Mouse (Mus musculus) brain, embryonic 14.5 days (tissue): ENCODE data around the gene Tuba4a. TPM values are rescaled to one million over a fixed set of nuclear protein-coding genes. Genes with fewer than 3 reads are reported as not detected.
A peak's percentile ranks its signal among the peaks of the same experiment; 100 is the strongest.

Experiments
- DNase-seq: peaks from one replicate; pipeline ENCODE4 v3.0.0-alpha.2; 2011; ENCODE audit warnings: low read depth
- CTCF ChIP-seq: fragments of 200-500 bp; IDR thresholded peaks from 2 replicates; pipeline ENCODE4 v1.5.1; 2012; ENCODE audit warnings: inconsistent platforms, mild to moderate bottlenecking, moderate library complexity, borderline replicate concordance; ENCODE audit not compliant: insufficient read depth, insufficient read length; ENCODE audit errors: extremely low read depth
- POLR2A ChIP-seq: fragments of 200-500 bp; IDR thresholded peaks from 2 replicates; pipeline ENCODE4 v1.6.1; 2012; ENCODE audit warnings: mild to moderate bottlenecking, inconsistent platforms, borderline replicate concordance; ENCODE audit not compliant: poor library complexity, insufficient read depth, insufficient read length, severe bottlenecking; ENCODE audit errors: extremely low read depth
- polyA plus RNA-seq: library from polyadenylated mRNA; depleted of rRNA; stranded (reverse); fragments of >200 nt; gene quantifications from 2 replicates; pipeline ENCODE4 v1.2.3, GENCODE M21; 2012

Gene Tuba4a
- polyA plus RNA-seq, 1 experiment, result 7.9 TPM

- no peak for DNase-seq
- TF ChIP-seq CTCF (no peak), POLR2A (no peak)
Measured at GRCm38 (mm10) chr1:75214886-75215285, 4.8 kb downstream of the Tuba4a start.

DNA sequence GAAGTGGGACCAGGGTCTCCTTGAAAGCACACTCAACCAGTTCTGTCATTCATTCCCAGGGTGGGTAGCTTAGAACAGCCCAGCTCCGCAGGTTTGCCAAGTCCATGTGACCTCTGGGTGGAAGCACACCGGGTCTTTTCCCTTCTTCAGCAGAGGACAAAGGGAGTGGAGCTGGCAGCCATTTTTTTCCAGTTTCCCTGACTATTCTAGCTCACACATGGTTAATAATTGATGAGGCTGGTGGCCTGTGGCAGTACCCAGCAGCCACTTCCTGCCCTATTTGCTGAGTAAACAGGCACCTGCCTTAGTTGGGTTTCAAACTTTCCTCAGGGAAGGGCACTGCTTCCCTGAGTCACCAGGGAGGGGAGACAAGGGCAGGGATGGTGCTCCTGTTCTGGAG, 5.2 kb downstream of the Tuba4a start:
- TF ChIP-seq CTCF (no peak), POLR2A (no peak)
- DNase-seq, result no peak

DNA sequence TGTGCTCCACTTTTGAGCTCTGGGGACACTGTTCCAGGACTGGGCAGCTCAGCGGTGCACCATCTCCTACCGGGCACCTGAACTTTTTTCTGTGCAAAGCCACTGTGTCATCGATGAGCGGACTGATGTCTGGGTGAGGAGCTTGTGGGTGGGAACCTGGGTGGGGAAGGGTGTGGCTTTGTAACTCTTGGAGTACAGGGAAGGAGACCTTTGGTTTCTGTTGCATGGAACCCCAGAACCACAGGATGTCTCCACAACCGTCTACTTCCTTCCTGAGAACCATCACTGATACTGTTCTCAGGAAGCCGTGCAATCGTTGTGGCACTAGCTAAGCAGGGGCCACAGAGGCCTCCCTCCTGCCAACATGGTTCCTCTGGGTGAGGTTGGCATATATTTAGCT, 6.6 kb downstream of the Tuba4a start:
- TF ChIP-seq CTCF, result no peak
- TF ChIP-seq POLR2A, result no peak

DNA sequence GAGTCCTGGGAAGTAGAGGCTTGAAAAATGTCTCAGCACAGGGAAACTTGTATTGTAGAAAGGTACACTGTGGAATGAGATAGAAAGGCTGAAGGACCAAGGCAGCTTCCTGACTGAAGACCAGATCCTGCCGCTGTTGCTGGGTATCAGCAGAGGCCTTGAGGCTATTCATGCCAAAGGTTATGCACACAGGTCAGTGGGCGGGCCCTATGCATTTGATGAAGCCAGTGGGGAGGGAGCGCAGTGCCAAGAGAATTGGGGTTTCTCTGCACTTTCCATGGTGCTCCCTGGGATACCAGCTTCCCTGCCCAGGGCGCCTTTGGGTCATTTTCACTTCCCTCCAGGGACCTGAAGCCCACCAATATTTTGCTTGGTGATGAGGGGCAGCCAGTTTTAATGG, 7.1 kb downstream of the Tuba4a start:
- TF ChIP-seq CTCF, result no peak
- TF ChIP-seq POLR2A, result no peak
- no peak for DNase-seq

More for the DNA sequence above, 6.6 kb downstream of the Tuba4a start:
- no peak for DNase-seq

GRCm38 (mm10) chr1:75211141-75211708, 8.4 kb downstream of the Tuba4a start:
- TF ChIP-seq CTCF (no peak), POLR2A (no peak)
- no peak for DNase-seq

- DNase-seq, result peak; percentile 98
- no peak for TF ChIP-seq CTCF
- peak; percentile 64; the same call in 1 of the 2 replicates for TF ChIP-seq POLR2A
Measured at GRCm38 (mm10) chr1:75210136-75211087, 9.3 kb downstream of the Tuba4a start, which contains the start of the genes Glb1l and Stk16. Gene Glb1l, minus strand, starts transcription at chr1:75210813. Gene Stk16, plus strand, starts transcription at chr1:75210838.

GRCm38 (mm10) chr1:75208967-75209678, 10.5 kb downstream of the Tuba4a start:
- TF ChIP-seq CTCF (no peak), POLR2A (no peak)
- DNase-seq, result peak; percentile 20

GRCm38 (mm10) chr1:75201236-75201635, 18.4 kb downstream of the Tuba4a start:
- no peak for DNase-seq
- TF ChIP-seq CTCF (no peak), POLR2A (no peak)

GRCm38 (mm10) chr1:75192452-75192851, 27.2 kb downstream of the Tuba4a start:
- TF ChIP-seq CTCF, result no peak
- no peak for TF ChIP-seq POLR2A
- DNase-seq, result no peak

DNA sequence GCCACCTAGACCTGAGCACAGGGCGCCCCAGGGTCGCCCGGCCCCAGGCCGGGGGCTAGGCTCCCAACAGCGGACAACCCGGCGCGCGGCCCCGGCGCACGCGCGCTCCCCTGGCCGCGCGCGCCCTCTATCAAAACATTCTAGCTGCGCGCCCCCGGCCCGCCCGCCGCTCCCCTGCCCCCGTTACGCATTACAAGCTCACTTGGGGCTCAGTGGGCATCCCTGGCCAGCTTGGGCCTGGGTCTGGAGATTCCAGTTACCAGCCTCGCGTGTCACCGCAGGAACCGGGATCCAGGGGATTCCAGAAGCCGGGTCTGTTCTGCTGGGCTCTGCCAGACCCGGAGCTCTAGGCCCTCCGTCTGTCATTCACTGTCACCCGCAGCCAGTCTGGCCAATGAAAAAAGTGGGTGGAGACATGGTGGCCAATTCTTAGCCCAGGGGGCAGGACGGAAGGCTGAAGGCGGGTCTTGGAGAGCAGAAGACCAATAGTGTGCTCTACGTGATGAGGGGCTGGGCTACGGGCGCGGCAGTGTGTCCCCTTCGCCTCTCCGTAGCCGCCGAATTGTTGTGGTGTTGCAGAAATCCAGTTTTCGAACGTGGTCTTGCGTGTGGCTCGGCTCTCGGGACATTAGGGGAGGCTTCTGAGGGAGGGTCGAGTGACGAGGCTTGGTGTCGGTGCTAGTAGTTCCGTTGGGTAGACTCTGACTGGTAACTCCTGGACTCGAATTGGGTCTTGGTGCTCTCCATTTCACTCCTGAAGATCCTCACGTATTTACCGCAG, 27.9 kb downstream of the Tuba4a start, which contains the start of the genes Ankzf1 and Atg9a:
Gene Ankzf1 (plus strand): TSS at position 530 of the 781 bp plus-strand sequence.
Gene Atg9a (minus strand): TSS at position 575 of the 781 bp plus-strand sequence.
- TF ChIP-seq CTCF, result no peak
- TF ChIP-seq POLR2A, result peak; percentile 5; the same call in 1 of the 2 replicates
- peak; percentile 100 for DNase-seq
